Mouse (Mus musculus): ENCODE results near the gene Alox12b. TPM values are rescaled to one million over a fixed set of nuclear protein-coding genes. Genes with fewer than 3 reads are reported as not detected.

The Alox12b gene
- total and polyA plus RNA-seq, 3 experiments = not detected

- TF ChIP-seq SMC3 (IDR thresholded peaks at IDR 0.05; ENCODE audit: low read depth, low read length) (no peak), TBP (IDR thresholded peaks at IDR 0.05; ENCODE audit: low read depth, low read length) (no peak), MYC (IDR thresholded peaks at IDR 0.05; ENCODE audit: low read depth, low read length) (no peak), CHD2 (IDR thresholded peaks at IDR 0.05; ENCODE audit: low read length) (no peak), GABPA (IDR thresholded peaks at IDR 0.05; ENCODE audit: low read depth, low read length) (no peak), HCFC1 (IDR thresholded peaks at IDR 0.05; ENCODE audit: low read depth, low read length) (no peak), TCF12 (IDR thresholded peaks at IDR 0.05; ENCODE audit: low read depth, low read length) (no peak), TAL1 (IDR thresholded peaks at IDR 0.05; ENCODE audit: low read length) (no peak)
- H3K27ac ChIP-seq (ENCODE audit: control insufficient read depth, low read depth, low read length) = no peak overlapping the region
- no peaks in the 10 kb centered on the region for H3K9me3 ChIP-seq (replicated peaks; ENCODE audit: insufficient read depth, low read length)
- peaks cover 27 to 30% of the 10 kb centered on the region in 2 experiments for H3K27me3 ChIP-seq (ENCODE audit: control insufficient read depth in 1 of 2, insufficient read depth in 2 of 2, low read length in 2 of 2)
- no peak overlapping the region for H3K9ac ChIP-seq (ENCODE audit: control insufficient read depth, low read depth, low read length, poor library complexity, severe bottlenecking)
- H3K79me2 ChIP-seq (ENCODE audit: control insufficient read depth, insufficient read depth, low read length, poor library complexity) = no peaks in the 10 kb centered on the region
- 0 out of 4 replicates have a peak, but pooled peaks cover 0 to 2% of the 10 kb centered on the region in 2 experiments for H3K4me1 ChIP-seq (ENCODE audit: control insufficient read depth in 1 of 2, insufficient read depth in 2 of 2, low read length in 2 of 2)
- no peaks in the 10 kb centered on the region for H3K36me3 ChIP-seq (ENCODE audit: control insufficient read depth in 1 of 2, insufficient read depth in 2 of 2, low read length in 2 of 2)
- DNase-seq (ENCODE audit: low read depth, low spot score) = no peak
- no peak overlapping the region for H3K4me3 ChIP-seq (ENCODE audit: control insufficient read depth in 1 of 2, insufficient read depth in 1 of 2, low read depth in 2 of 2, low read length in 2 of 2)
These were observed 15.8 kb downstream of the Alox12b start for GRCm38 (mm10) chr11:69172606-69173005.

GRCm38 (mm10) chr11:69174722-69175121 is 17.9 kb downstream of the Alox12b start:
- no peaks in the 10 kb centered on the region for H3K36me3 ChIP-seq (ENCODE audit: control insufficient read depth in 1 of 2, insufficient read depth in 2 of 2, low read length in 2 of 2)
- 0 out of 4 replicates have a peak, but pooled peaks cover 0 to 2% of the 10 kb centered on the region in 2 experiments for H3K4me1 ChIP-seq (ENCODE audit: control insufficient read depth in 1 of 2, insufficient read depth in 2 of 2, low read length in 2 of 2)
- no peak overlapping the region for H3K4me3 ChIP-seq (ENCODE audit: control insufficient read depth in 1 of 2, insufficient read depth in 1 of 2, low read depth in 2 of 2, low read length in 2 of 2)
- TF ChIP-seq EP300 (IDR thresholded peaks at IDR 0.05; ENCODE audit: low read depth in 1 of 2, low read length in 2 of 2) (no peak), USF2 (IDR thresholded peaks at IDR 0.05; ENCODE audit: borderline replicate concordance in 1 of 2, insufficient read depth in 1 of 2, low read depth in 1 of 2, low read length in 2 of 2) (no peak), ETS1 (IDR thresholded peaks at IDR 0.05; ENCODE audit: low read depth, low read length) (no peak), ZMIZ1 (IDR thresholded peaks at IDR 0.05; ENCODE audit: low read depth, low read length) (no peak), E2F4 (IDR thresholded peaks at IDR 0.05; ENCODE audit: borderline replicate concordance, low read depth, low read length) (no peak), CHD1 (IDR thresholded peaks at IDR 0.05; ENCODE audit: low read depth, low read length) (no peak), GATA1 (IDR thresholded peaks at IDR 0.05; ENCODE audit: low read depth, low read length) (no peak), HCFC1 (IDR thresholded peaks at IDR 0.05; ENCODE audit: low read depth, low read length) (no peak), ZNF384 (IDR thresholded peaks at IDR 0.05; ENCODE audit: low read depth, low read length) (no peak), TCF12 (IDR thresholded peaks at IDR 0.05; ENCODE audit: low read depth, low read length) (no peak), ZC3H11A (IDR thresholded peaks at IDR 0.05; ENCODE audit: low read depth, low read length) (no peak), MYB (IDR thresholded peaks at IDR 0.05; ENCODE audit: low read depth, low read length) (no peak)
- no peaks in the 10 kb centered on the region; the same call in 1 of the 2 replicates for H3K79me2 ChIP-seq (ENCODE audit: control insufficient read depth, insufficient read depth, low read length, poor library complexity)
- H3K9ac ChIP-seq (ENCODE audit: control insufficient read depth, low read depth, low read length, poor library complexity, severe bottlenecking) = no peak overlapping the region
- H3K27me3 ChIP-seq (ENCODE audit: control insufficient read depth in 1 of 2, insufficient read depth in 2 of 2, low read length in 2 of 2) = peaks cover 18 to 23% of the 10 kb centered on the region in 2 experiments
- H3K27ac ChIP-seq (ENCODE audit: control insufficient read depth, low read depth, low read length) = no peak overlapping the region
- H3K9me3 ChIP-seq (replicated peaks; ENCODE audit: insufficient read depth, low read length) = no peaks in the 10 kb centered on the region
- DNase-seq (ENCODE audit: low read depth, low spot score) = no peak
